Mouse (Mus musculus) right cerebral cortex, adult 2 months (tissue): Measurements from ENCODE around the gene Tac2.
"Not testable (repeated sequence)": the region's sequence is repeated elsewhere in the genome, so short reads cannot be mapped to it uniquely, and the experiment has no call there.

Experiments used
- DNase-seq, 2 experiments: peaks; one replicate each; pipeline ENCODE4 v3.0.0; 2021 to 2022; ENCODE audit warnings: low spot score in 2 of 2

The Tac2 gene

GRCm38 (mm10) chr10:127759181-127760110 lies 35.2 kb downstream of the Tac2 start, which contains the start of the genes Rdh1 and Rdh16f1:
Gene Rdh1, plus strand, starts transcription at chr10:127759721.
Gene Rdh16f1, plus strand, starts transcription at chr10:127759787.
- no peak for DNase-seq

- DNase-seq = not testable (repeated sequence)
Measured at GRCm38 (mm10) chr10:127762926-127763325, 38.6 kb downstream of the Tac2 start.

- DNase-seq = no peak
Measured at GRCm38 (mm10) chr10:127763914-127764680, 39.8 kb downstream of the Tac2 start.

- DNase-seq = no peak
Measured at GRCm38 (mm10) chr10:127766564-127766963, 42.3 kb downstream of the Tac2 start.

- DNase-seq = no peak
Measured at GRCm38 (mm10) chr10:127776011-127776410, 51.7 kb downstream of the Tac2 start, which contains the start of gene Rdh9. Gene Rdh9, plus strand, starts transcription at chr10:127776386.
